Mouse (Mus musculus) liver, adult 2 months (tissue): ENCODE data around the gene Me1.

Source experiments
- CTCF ChIP-seq: fragments of 200-500 bp; IDR thresholded peaks from 2 replicates; pipeline ENCODE4 v1.5.1; 2011; ENCODE audit warnings: low read depth, low read length, control low read depth
- POLR2A ChIP-seq: fragments of 200-500 bp; IDR thresholded peaks from 2 replicates; pipeline ENCODE4 v1.6.1; 2011; ENCODE audit warnings: low read length, control low read depth; ENCODE audit not compliant: insufficient read depth; ENCODE audit errors: extremely low read depth

GRCm38 (mm10) chr9:86672907-86673472, 22.8 kb downstream of the Me1 start:
- TF ChIP-seq CTCF (no peak), POLR2A (no peak)
